Mouse (Mus musculus): ENCODE measurements around the gene Ppm1m. TPM values are rescaled to one million over a fixed set of nuclear protein-coding genes. Genes with fewer than 3 reads are reported as not detected.

Ppm1m gene
- 13.1 and 28.8 TPM in 2 replicates for polyA plus RNA-seq (2015; fragmentation: Nextera tagmentation; extraction: Ambion mirVana)

GRCm38 (mm10) chr9:106199535-106200272 is at the start of gene Ppm1m:
Gene Ppm1m, minus strand, starts transcription at chr9:106199746.

GRCm38 (mm10) chr9:106222261-106222851 is 22.8 kb upstream of the Ppm1m start, which contains the start of gene Tlr9:
Gene Tlr9, plus strand, starts transcription at chr9:106222598.

GRCm38 (mm10) chr9:106202819-106203636 is 3.5 kb upstream of the Ppm1m start, which contains the start of gene Twf2:
Gene Twf2, plus strand, starts transcription at chr9:106203108.

GRCm38 (mm10) chr9:106170556-106171345 is 28.8 kb downstream of the Ppm1m start, which contains the start of gene Wdr82:
Gene Wdr82, plus strand, starts transcription at chr9:106170928.

GRCm38 (mm10) chr9:106158037-106158491 is 41.5 kb downstream of the Ppm1m start, which contains the start of gene Glyctk:
Gene Glyctk, minus strand, starts transcription at chr9:106158138.

MicroRNA genes within 50 kb of the gene (microRNA counts, 519-probe panel; counts per million panel counts)
- microRNA mmu-let-7g = 7,143 counts per million, percentile 96 among the panel's probes with 10 or more counts

Small RNA genes lying within 50 kb of the gene (microRNA-seq; reads per million reads assigned to microRNA genes)
- 0.20 to 0.21 reads per million in 2 experiments for gene Mir135a-1
- 30,332 to 30,953 reads per million in 2 experiments for gene Mirlet7g

Other genes starting within 250 kb of the Ppm1m start
- gene Col6a5, start 239.1 kb downstream of the Ppm1m start, polyA plus RNA-seq (2015; fragmentation: Nextera tagmentation; extraction: Ambion mirVana) = 0.29 and 0.32 TPM in 2 replicates
- 0.15 and 0.45 TPM in 2 replicates for gene Col6a4, start 103.0 kb downstream of the Ppm1m start, polyA plus RNA-seq (2015; fragmentation: Nextera tagmentation; extraction: Ambion mirVana)
- gene Glyctk, start 41.6 kb downstream of the Ppm1m start, polyA plus RNA-seq (2015; fragmentation: Nextera tagmentation; extraction: Ambion mirVana) = 0.56 and 0.74 TPM in 2 replicates
- 7.7 and 8.9 TPM in 2 replicates for gene Wdr82, start 28.8 kb downstream of the Ppm1m start, polyA plus RNA-seq (2015; fragmentation: Nextera tagmentation; extraction: Ambion mirVana)
- gene Twf2, start 3.4 kb upstream of the Ppm1m start, polyA plus RNA-seq (2015; fragmentation: Nextera tagmentation; extraction: Ambion mirVana) = 127 TPM in 2 replicates
- gene Tlr9, start 22.9 kb upstream of the Ppm1m start, polyA plus RNA-seq (2015; fragmentation: Nextera tagmentation; extraction: Ambion mirVana) = 0.08 and 0.09 TPM in 2 replicates
- 171 and 204 TPM in 2 replicates for gene Alas1, start 48.9 kb upstream of the Ppm1m start, polyA plus RNA-seq (2015; fragmentation: Nextera tagmentation; extraction: Ambion mirVana)
- 4.8 and 6.3 TPM in 2 replicates for gene Poc1a, start 81.3 kb upstream of the Ppm1m start, polyA plus RNA-seq (2015; fragmentation: Nextera tagmentation; extraction: Ambion mirVana)
- 6.7 and 9.3 TPM in 2 replicates for gene Dusp7, start 168.9 kb upstream of the Ppm1m start, polyA plus RNA-seq (2015; fragmentation: Nextera tagmentation; extraction: Ambion mirVana)
- gene Rpl29, start 229.7 kb upstream of the Ppm1m start, polyA plus RNA-seq (2015; fragmentation: Nextera tagmentation; extraction: Ambion mirVana) = 557 and 573 TPM in 2 replicates
- 10.5 and 13.0 TPM in 2 replicates for gene Acy1, start 238.6 kb upstream of the Ppm1m start, polyA plus RNA-seq (2015; fragmentation: Nextera tagmentation; extraction: Ambion mirVana)
- 6.3 and 9.0 TPM in 2 replicates for gene Abhd14b, start 247.7 kb upstream of the Ppm1m start, polyA plus RNA-seq (2015; fragmentation: Nextera tagmentation; extraction: Ambion mirVana)
- gene Abhd14a, start 247.9 kb upstream of the Ppm1m start, polyA plus RNA-seq (2015; fragmentation: Nextera tagmentation; extraction: Ambion mirVana) = 20.9 and 25.1 TPM in 2 replicates